Mouse (Mus musculus) forebrain, postnatal 0 days (tissue): ENCODE results near the gene Sap30. TPM values are rescaled to one million over a fixed set of nuclear protein-coding genes. Genes with fewer than 3 reads are reported as not detected.
A peak's percentile ranks its signal among the peaks of the same experiment; 100 is the strongest.

Experiments used
- ATAC-seq: fragments of 200-750 bp; cut with Nextera tagmentation; 2 replicates; pipeline ENCODE4 v1.8.0; 2017; ENCODE audit warnings: mild to moderate bottlenecking, moderate library complexity
- DNase-seq: peaks from one replicate; pipeline ENCODE4 v3.0.0-alpha.2; 2015
- H3K27ac ChIP-seq: fragments of 300-500 bp; sonication (generic); 2 replicates; pipeline ENCODE4 v1.5.1; 2014; ENCODE audit warnings: low read depth, mild to moderate bottlenecking, antibody characterized with exemption, low read length, moderate library complexity, mixed read lengths
- H3K27me3 ChIP-seq: fragments of 300-500 bp; sonication (generic); 2 replicates; pipeline ENCODE4 v1.6.1; 2014; ENCODE audit warnings: mild to moderate bottlenecking, low read length, mixed read lengths; ENCODE audit not compliant: insufficient read depth
- H3K36me3 ChIP-seq: fragments of 300-500 bp; sonication (generic); 2 replicates; pipeline ENCODE4 v1.6.1; 2014; ENCODE audit warnings: mild to moderate bottlenecking, moderate library complexity; ENCODE audit not compliant: insufficient read depth
- H3K4me1 ChIP-seq: fragments of 300-500 bp; sonication (generic); 2 replicates; pipeline ENCODE4 v1.6.1; 2014; ENCODE audit warnings: antibody characterized with exemption; ENCODE audit not compliant: insufficient read depth
- H3K4me2 ChIP-seq: fragments of 300-500 bp; sonication (generic); 2 replicates; pipeline ENCODE4 v1.6.1; 2014; ENCODE audit warnings: low read depth, mild to moderate bottlenecking, moderate library complexity
- H3K4me3 ChIP-seq: fragments of 300-500 bp; sonication (generic); 2 replicates; pipeline ENCODE4 v1.5.1; 2014; ENCODE audit warnings: low read depth, low read length, mixed read lengths
- H3K9ac ChIP-seq: fragments of 300-500 bp; sonication (generic); 2 replicates; pipeline ENCODE4 v1.6.1; 2014; ENCODE audit warnings: mild to moderate bottlenecking
- H3K9me3 ChIP-seq: fragments of 300-500 bp; sonication (generic); 2 replicates; pipeline ENCODE4 v1.6.1; 2016; ENCODE audit warnings: low read length
- CTCF ChIP-seq: sonication (generic); IDR thresholded peaks from 2 replicates; pipeline ENCODE4 v1.5.1; 2016; ENCODE audit warnings: antibody characterized with exemption, control low read depth, low read depth
- WGBS: fragments of 180-500 bp; shearing (Covaris S2); extraction: QIAGEN DNeasy Blood & Tissue Kit; methylation state at CpG from one replicate; pipeline ENCODE4 v1.1.7; 2014; 5-methylcytosine and 5-hydroxymethylcytosine counted together
- polyA plus RNA-seq: library from polyadenylated mRNA; unstranded; fragments of >200 nt; fragmentation: Nextera tagmentation; extraction: Ambion mirVana; gene quantifications from 2 replicates; pipeline ENCODE4 v1.2.1, GENCODE M21; 2015
- total RNA-seq: library from RNA; depleted of rRNA; stranded (reverse); fragments of >200 nt; gene quantifications from 2 replicates; pipeline ENCODE4 v1.2.3, GENCODE M21; 2014; rRNA removed

Gene Sap30
- 28.4 and 42.0 TPM in 2 replicates for total RNA-seq
- polyA plus RNA-seq, result 29.0 and 41.5 TPM in 2 replicates

DNA sequence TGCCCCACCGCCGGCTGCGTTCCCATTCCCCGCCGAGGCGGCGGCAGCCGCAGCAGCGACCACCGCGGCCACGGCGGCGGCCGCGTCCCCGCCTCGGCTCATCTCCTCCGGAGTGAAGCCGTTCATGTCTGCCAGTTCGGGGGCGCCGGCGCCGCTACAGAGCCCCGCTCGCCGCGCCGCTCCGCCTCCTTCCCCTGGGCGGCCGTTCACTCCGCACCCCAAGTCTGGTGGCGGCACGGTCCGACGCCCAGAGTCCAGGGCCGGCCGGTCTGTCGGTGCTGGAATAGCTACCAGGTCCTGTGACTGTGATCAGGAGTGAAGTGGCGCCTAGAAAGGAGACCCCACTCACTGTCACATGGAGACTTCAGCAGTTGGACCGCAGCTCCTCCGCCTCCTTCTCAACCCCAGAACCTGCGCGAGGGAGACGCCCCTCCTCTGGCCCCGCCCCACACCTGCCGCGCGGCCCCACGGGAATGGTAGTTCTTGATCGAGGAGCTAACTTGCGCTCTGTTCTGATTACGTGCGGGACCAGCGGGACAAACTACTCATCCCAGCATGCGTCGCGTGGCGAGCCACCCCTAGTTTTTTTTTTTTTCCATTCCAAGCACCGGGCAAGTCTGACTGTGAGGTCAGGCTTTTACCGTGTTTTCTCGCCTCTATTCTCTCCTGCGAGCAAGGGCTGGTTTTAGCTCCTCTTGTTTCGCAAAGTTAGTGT lies at the start of gene Sap30:
Gene Sap30 (minus strand): TSS at position 420 of the 715 bp plus-strand sequence.
- H3K4me3 ChIP-seq, result peak within 1 kb of the TSS; percentile 94
- 1% methylated on average over 60 of the region's 66 CpGs for WGBS
- no peaks in the 10 kb centered on the region for H3K27me3 ChIP-seq
- peak within 1 kb of the TSS; percentile 96 for H3K27ac ChIP-seq
- peak within 1 kb of the TSS; percentile 78 for H3K4me2 ChIP-seq
- ATAC-seq, result peak; percentile 97
- H3K4me1 ChIP-seq, result peaks cover 9% of the 10 kb centered on the region; the same call in 1 of the 2 replicates
- peak within 1 kb of the TSS; percentile 81 for H3K9ac ChIP-seq
- H3K36me3 ChIP-seq, result no peaks in the 10 kb centered on the region
- no peak for TF ChIP-seq CTCF
- DNase-seq, result peak; percentile 97
- H3K9me3 ChIP-seq, result no peaks in the 10 kb centered on the region

DNA sequence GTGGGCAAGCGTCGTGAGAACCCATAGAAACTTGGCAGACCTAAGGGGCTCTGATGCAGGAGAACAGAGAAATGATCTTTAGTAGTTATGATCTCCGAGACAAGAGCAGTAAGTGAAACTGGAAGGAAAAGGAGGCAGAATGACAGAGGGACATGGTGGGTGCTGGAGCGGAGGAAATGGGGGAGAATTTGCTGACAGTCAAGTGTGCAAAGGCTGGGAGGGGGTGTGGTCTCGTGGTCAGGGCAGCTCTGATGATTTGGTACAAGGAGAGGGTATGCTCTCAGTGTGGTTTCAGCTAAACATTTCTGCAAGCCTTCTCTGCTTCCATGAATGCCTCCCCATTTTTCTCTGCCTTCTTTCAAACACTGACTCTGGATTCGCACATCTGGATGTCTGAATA lies 48.5 kb upstream of the Sap30 start:
- Histone ChIP-seq H3K27me3 (no peaks in the 10 kb centered on the region), H3K9me3 (no peaks in the 10 kb centered on the region), H3K36me3 (peaks cover 17% of the 10 kb centered on the region; the same call in 1 of the 2 replicates), H3K4me1 (no peaks in the 10 kb centered on the region), H3K4me2 (no peak overlapping the region), H3K4me3 (no peak overlapping the region), H3K27ac (no peak overlapping the region), H3K9ac (no peak overlapping the region)
- 92% methylated on average over 6 of the region's 6 CpGs for WGBS
- DNase-seq (no peak), ATAC-seq (no peak)
- no peak for TF ChIP-seq CTCF

DNA sequence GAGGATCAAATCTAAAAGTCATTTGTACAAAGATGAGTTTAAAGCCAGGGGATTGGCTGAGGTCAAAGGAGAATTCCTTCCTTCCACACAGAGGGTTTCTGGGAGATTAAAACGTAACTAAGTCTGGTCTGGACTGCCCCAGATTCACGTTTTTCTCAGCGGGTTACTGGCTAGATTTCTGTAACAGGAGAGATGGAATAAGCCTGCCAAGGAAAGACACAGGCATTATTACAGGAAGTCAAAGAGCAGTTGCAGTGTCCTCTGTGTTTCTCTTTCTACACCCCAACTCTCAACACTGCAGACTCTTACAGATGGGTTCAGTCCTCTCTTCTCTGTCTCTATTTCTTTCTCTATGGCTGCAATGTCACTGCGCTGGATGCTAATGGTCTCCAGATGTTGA lies 46.8 kb upstream of the Sap30 start:
- H3K9me3 ChIP-seq, result no peaks in the 10 kb centered on the region
- 83% methylated on average over 4 of the region's 4 CpGs for WGBS
- H3K4me1 ChIP-seq, result no peaks in the 10 kb centered on the region
- DNase-seq (no peak), ATAC-seq (no peak)
- peaks cover 17% of the 10 kb centered on the region; the same call in 1 of the 2 replicates for H3K36me3 ChIP-seq
- H3K27ac ChIP-seq, result no peak overlapping the region
- no peak overlapping the region for H3K4me3 ChIP-seq
- no peak overlapping the region for H3K4me2 ChIP-seq
- H3K27me3 ChIP-seq, result no peaks in the 10 kb centered on the region
- no peak for TF ChIP-seq CTCF
- H3K9ac ChIP-seq, result no peak overlapping the region

DNA sequence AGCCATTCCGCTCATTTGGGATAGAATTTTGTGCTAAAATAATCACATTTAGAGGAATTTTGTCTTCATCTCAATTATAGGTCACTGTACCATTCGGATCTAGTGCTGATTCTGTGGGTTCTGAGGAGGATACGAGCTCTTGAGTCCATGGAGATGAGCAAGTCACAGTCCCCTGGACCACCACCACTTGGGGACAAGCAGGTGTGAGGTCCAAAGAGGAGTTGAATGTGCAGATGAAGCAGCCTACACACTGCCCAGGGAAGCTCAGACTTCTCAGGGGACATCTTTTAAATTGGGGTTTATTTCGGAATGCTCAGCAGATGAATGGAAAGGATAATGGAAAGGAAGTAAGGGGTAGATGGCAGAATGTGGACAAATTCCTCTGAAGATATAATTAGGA lies 45.4 kb upstream of the Sap30 start:
- no peak overlapping the region for H3K4me3 ChIP-seq
- peaks cover 17% of the 10 kb centered on the region; the same call in 1 of the 2 replicates for H3K36me3 ChIP-seq
- WGBS, result 95% methylated on average over 4 of the region's 4 CpGs
- no peak overlapping the region for H3K9ac ChIP-seq
- H3K27ac ChIP-seq, result no peak overlapping the region
- H3K4me2 ChIP-seq, result no peak overlapping the region
- TF ChIP-seq CTCF, result no peak
- ATAC-seq (no peak), DNase-seq (no peak)
- no peaks in the 10 kb centered on the region for H3K4me1 ChIP-seq
- H3K9me3 ChIP-seq, result no peaks in the 10 kb centered on the region
- H3K27me3 ChIP-seq, result no peaks in the 10 kb centered on the region

DNA sequence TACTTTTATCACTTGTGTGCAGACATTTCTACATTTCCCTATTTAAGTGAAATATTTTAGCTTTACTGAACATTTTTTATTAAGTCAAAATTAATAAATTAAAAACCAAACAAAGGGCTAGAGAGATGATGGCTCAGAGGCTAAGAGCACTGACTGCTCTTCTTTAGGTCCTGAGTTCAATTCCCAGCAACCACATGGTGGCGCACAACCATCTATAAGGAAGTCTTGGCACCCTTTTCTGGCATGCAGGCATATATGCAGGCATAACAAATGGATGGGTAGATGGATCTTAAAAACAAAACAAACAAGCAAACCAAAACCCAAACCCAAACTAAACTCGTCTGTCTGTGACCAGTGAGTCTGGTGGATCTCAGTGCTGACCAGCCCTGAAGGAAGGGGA lies 44.6 kb upstream of the Sap30 start:
- TF ChIP-seq CTCF, result peak; percentile 65
- peak; percentile 58 for DNase-seq
- Histone ChIP-seq H3K9ac (no peak overlapping the region), H3K27me3 (no peaks in the 10 kb centered on the region), H3K36me3 (peaks cover 17% of the 10 kb centered on the region; the same call in 1 of the 2 replicates), H3K4me1 (no peaks in the 10 kb centered on the region), H3K27ac (no peak overlapping the region), H3K9me3 (no peaks in the 10 kb centered on the region), H3K4me3 (no peak overlapping the region), H3K4me2 (no peak overlapping the region)
- no peak for ATAC-seq
- WGBS, result 55% methylated on average over 2 of the region's 2 CpGs

DNA sequence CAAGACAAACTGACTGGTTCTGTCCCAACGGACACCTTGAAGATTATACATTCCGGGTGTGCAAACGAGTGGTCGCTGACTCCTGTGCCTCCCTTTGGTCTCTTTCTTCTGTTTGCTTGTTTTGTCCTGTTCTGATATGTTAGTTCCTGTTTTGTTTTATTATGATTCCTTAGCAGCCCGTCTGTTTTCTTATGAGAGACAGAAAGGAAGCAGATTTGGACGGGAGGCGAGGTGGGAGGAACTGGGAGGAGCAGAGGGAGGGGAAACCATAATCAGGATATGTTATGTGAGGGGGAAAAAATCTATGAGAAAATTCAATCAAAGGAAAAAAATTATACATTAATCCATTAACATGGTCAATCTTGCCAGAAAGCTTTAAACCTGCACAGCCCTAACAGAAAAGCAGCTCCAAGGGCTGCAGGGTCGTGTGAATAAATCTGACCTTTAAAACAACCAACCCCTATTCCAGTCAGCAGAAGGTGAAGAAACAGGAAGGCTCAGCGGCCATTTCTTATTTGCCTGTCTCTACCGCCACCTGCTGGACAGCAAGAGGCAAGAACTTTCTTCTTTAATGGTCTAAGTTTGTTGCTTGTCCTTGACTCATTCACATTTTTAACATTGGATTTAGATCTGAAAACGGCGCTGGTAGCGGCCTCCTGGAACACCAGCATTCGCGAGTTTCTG lies 43.1 kb upstream of the Sap30 start:
- TF ChIP-seq CTCF, result peak; percentile 90
- ATAC-seq (peak; percentile 76), DNase-seq (peak; percentile 87)
- 27% methylated on average over 15 of the region's 15 CpGs for WGBS
- Histone ChIP-seq H3K9ac (no peak overlapping the region), H3K4me2 (peak overlapping the region; percentile 26), H3K27me3 (no peaks in the 10 kb centered on the region), H3K4me3 (no peak overlapping the region), H3K9me3 (no peaks in the 10 kb centered on the region), H3K36me3 (peaks cover 12% of the 10 kb centered on the region; the same call in 1 of the 2 replicates), H3K4me1 (no peaks in the 10 kb centered on the region), H3K27ac (no peak overlapping the region)

DNA sequence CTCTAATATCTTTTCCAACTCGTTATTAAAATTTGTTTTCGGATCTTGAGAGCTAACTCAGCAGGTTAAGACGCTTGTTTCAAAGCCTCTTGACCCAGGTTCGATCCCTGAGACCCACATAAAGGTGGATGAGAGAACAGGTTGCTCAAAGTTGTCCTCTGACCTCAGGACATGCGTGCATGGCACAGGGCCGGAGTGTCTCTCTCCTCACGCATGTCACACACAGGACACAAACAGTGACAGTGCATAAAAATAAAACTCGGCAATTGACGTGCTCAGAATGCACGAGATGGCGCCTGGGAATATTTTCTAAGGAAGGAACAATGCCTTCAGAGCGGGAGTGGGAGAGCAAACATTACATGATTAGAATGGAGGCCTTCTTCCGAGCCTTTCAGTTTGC lies 42.6 kb upstream of the Sap30 start:
- 87% methylated on average over 13 of the region's 13 CpGs for WGBS
- Histone ChIP-seq H3K27ac (no peak overlapping the region), H3K36me3 (peaks cover 7% of the 10 kb centered on the region; the same call in 1 of the 2 replicates), H3K9me3 (no peaks in the 10 kb centered on the region), H3K4me3 (no peak overlapping the region), H3K9ac (no peak overlapping the region), H3K4me2 (no peak overlapping the region; the same call in 1 of the 2 replicates), H3K4me1 (no peaks in the 10 kb centered on the region), H3K27me3 (no peaks in the 10 kb centered on the region)
- ATAC-seq (no peak), DNase-seq (no peak)
- no peak for TF ChIP-seq CTCF
